Mouse (Mus musculus) megakaryocyte, adult 5-6 weeks (primary cell): ENCODE results near the gene Sgcd. TPM values are rescaled to one million over a fixed set of nuclear protein-coding genes. Genes with fewer than 3 reads are reported as not detected.

ENCODE experiments used
- ATAC-seq: 2 replicates; pipeline ENCODE4 v1.8.0; 2016; ENCODE audit warnings: mild to moderate bottlenecking, inconsistent platforms; ENCODE audit not compliant: poor library complexity, severe bottlenecking
- total RNA-seq, 2 experiments: library from RNA; stranded (forward) in 1 of 2; stranded (reverse) in 1 of 2; fragments of 153-499, 151-499 nt in 1 of 2; fragments of 221-1000, 200-1000 nt in 1 of 2; gene quantifications; 2 replicates each; pipeline versions ENCODE4 v1.2.3 to v1.2.4; 2015 to 2017

Gene Sgcd
- total RNA-seq (2015) (not detected in 2 replicates), total RNA-seq (2017) (0.49 TPM in 1 of 2 replicates, not detected in the other)

- no peak for ATAC-seq
Observed at GRCm38 (mm10) chr11:47988697-47989533, at the start of gene Sgcd. TSS of gene Sgcd (minus strand) at chr11:47988969.

GRCm38 (mm10) chr11:48038051-48038450 lies 49.3 kb upstream of the Sgcd start:
- no peak for ATAC-seq

- ATAC-seq, result no peak
Observed at GRCm38 (mm10) chr11:48012836-48013235, 24.1 kb upstream of the Sgcd start.

GRCm38 (mm10) chr11:47988333-47988696 lies 454 bp downstream of the Sgcd start:
- ATAC-seq, result no peak

- no peak for ATAC-seq
Observed at GRCm38 (mm10) chr11:47987893-47988267, 889 bp downstream of the Sgcd start.

GRCm38 (mm10) chr11:47987251-47987892 lies 1.4 kb downstream of the Sgcd start:
- ATAC-seq, result no peak

GRCm38 (mm10) chr11:47982152-47982551 lies 6.6 kb downstream of the Sgcd start:
- no peak for ATAC-seq

- ATAC-seq, result no peak
Observed at GRCm38 (mm10) chr11:47981108-47981507, 7.7 kb downstream of the Sgcd start.

- no peak for ATAC-seq
Observed at GRCm38 (mm10) chr11:47953291-47953690, 35.5 kb downstream of the Sgcd start.

GRCm38 (mm10) chr11:47952366-47952765 lies 36.4 kb downstream of the Sgcd start:
- no peak for ATAC-seq

GRCm38 (mm10) chr11:47939795-47940194 lies 49.0 kb downstream of the Sgcd start:
- no peak for ATAC-seq

GRCm38 (mm10) chr11:47917616-47918015 lies 71.2 kb downstream of the Sgcd start:
- ATAC-seq, result no peak

GRCm38 (mm10) chr11:47891617-47892172 lies 97.1 kb downstream of the Sgcd start:
- no peak for ATAC-seq

GRCm38 (mm10) chr11:47890315-47890714 lies 98.5 kb downstream of the Sgcd start:
- no peak for ATAC-seq

GRCm38 (mm10) chr11:47885310-47885709 lies 103.5 kb downstream of the Sgcd start:
- no peak for ATAC-seq

GRCm38 (mm10) chr11:47883545-47883944 lies 105.2 kb downstream of the Sgcd start:
- no peak for ATAC-seq

GRCm38 (mm10) chr11:47876633-47877170 lies 112.1 kb downstream of the Sgcd start:
- no peak for ATAC-seq

- no peak for ATAC-seq
Observed at GRCm38 (mm10) chr11:47845894-47846293, 142.9 kb downstream of the Sgcd start.

GRCm38 (mm10) chr11:47833283-47833682 lies 155.5 kb downstream of the Sgcd start:
- no peak for ATAC-seq

GRCm38 (mm10) chr11:47810307-47810706 lies 178.5 kb downstream of the Sgcd start:
- no peak for ATAC-seq

GRCm38 (mm10) chr11:47804101-47804715 lies 184.6 kb downstream of the Sgcd start:
- ATAC-seq, result no peak
